Mouse (Mus musculus) ES-E14 (cell line): ENCODE data around the gene Hist2h2aa1. TPM values are rescaled to one million over a fixed set of nuclear protein-coding genes. Genes with fewer than 3 reads are reported as not detected.
"Not testable (repeated sequence)": the region's sequence is repeated elsewhere in the genome, so short reads cannot be mapped to it uniquely, and the experiment has no call there.

Experiments
- DNase-seq: peaks from one replicate; pipeline ENCODE4 v3.0.0-alpha.2; 2013; ENCODE audit warnings: low read depth, low spot score
- H3K27ac ChIP-seq: 2 replicates; pipeline ENCODE4 v1.5.1; 2012; ENCODE audit warnings: low read depth, mild to moderate bottlenecking, low read length, moderate library complexity, mixed read lengths; ENCODE audit not compliant: poor library complexity, insufficient read depth, severe bottlenecking
- H3K36me3 ChIP-seq: 2 replicates; pipeline ENCODE4 v1.6.1; 2012; ENCODE audit warnings: mild to moderate bottlenecking, low read length, moderate library complexity, mixed read lengths; ENCODE audit not compliant: control insufficient read depth, poor library complexity, insufficient read depth, severe bottlenecking
- H3K4me1 ChIP-seq, 2 experiments: fragments of 150-350 bp in 1 of 2; sonication (generic) in 1 of 2; 2 replicates each; pipeline ENCODE4 v1.6.1; 2012; ENCODE audit warnings: low read length in 2 of 2, mild to moderate bottlenecking in 1 of 2, mixed read lengths in 1 of 2; ENCODE audit not compliant: control insufficient read depth in 2 of 2, insufficient read depth in 2 of 2, poor library complexity in 1 of 2
- H3K4me3 ChIP-seq, 2 experiments: fragments of 150-350 bp in 1 of 2; sonication (generic) in 1 of 2; 2 replicates each; pipeline ENCODE4 v1.5.1; 2012; ENCODE audit warnings: low read length in 2 of 2, low read depth in 1 of 2, mild to moderate bottlenecking in 1 of 2, mixed read lengths in 1 of 2; ENCODE audit not compliant: insufficient read depth in 1 of 2, poor library complexity in 1 of 2, severe bottlenecking in 1 of 2
- H3K9ac ChIP-seq: 2 replicates; pipeline ENCODE4 v1.6.1; 2012; ENCODE audit warnings: low read depth, mild to moderate bottlenecking, low read length, mixed read lengths; ENCODE audit not compliant: poor library complexity, insufficient read depth, severe bottlenecking
- H3K9me3 ChIP-seq: fragments of 150-350 bp; sonication (generic); 2 replicates; pipeline ENCODE4 v1.6.1; 2012; ENCODE audit warnings: low read depth, mild to moderate bottlenecking, low read length; ENCODE audit not compliant: control insufficient read depth, insufficient read depth
- CHD2 ChIP-seq: IDR thresholded peaks from 2 replicates; pipeline ENCODE4 v1.6.1; 2014; ENCODE audit warnings: mild to moderate bottlenecking, low read depth, low read length, inconsistent platforms
- HCFC1 ChIP-seq: IDR thresholded peaks from 2 replicates; pipeline ENCODE4 v1.6.1; 2012; ENCODE audit warnings: low read length, inconsistent platforms, borderline replicate concordance; ENCODE audit not compliant: insufficient read depth
- MAFK ChIP-seq: IDR thresholded peaks from 2 replicates; pipeline ENCODE4 v1.6.1; 2014; ENCODE audit warnings: mild to moderate bottlenecking, low read depth, low read length, inconsistent platforms; ENCODE audit not compliant: insufficient read depth
- ZC3H11A ChIP-seq: IDR thresholded peaks from 2 replicates; pipeline ENCODE4 v1.6.1; 2012; ENCODE audit warnings: low read depth, mild to moderate bottlenecking, inconsistent platforms, low read length, borderline replicate concordance
- ZNF384 ChIP-seq: IDR thresholded peaks from 2 replicates; pipeline ENCODE4 v1.6.1; 2012; ENCODE audit warnings: low read depth, low read length, inconsistent platforms
- in situ Hi-C, 2 experiments: fragments of 600-800 bp; cut with MboI; formaldehyde crosslinking; loops; one replicate each; pipeline ENCODE4 v1.15.1; 2025; ENCODE audit warnings: low sequenced_read_pairs in 2 of 2, inconsistent platforms in 1 of 2; ENCODE audit not compliant: unreplicated experiment in 2 of 2
- total RNA-seq: library from RNA; depleted of rRNA; stranded (reverse); fragments of 300-350 nt; gene quantifications from 2 replicates; pipeline ENCODE4 v1.2.3, GENCODE M21; 2012

Hist2h2aa1 gene
- total RNA-seq, 1 experiment = 2,311 TPM

DNA sequence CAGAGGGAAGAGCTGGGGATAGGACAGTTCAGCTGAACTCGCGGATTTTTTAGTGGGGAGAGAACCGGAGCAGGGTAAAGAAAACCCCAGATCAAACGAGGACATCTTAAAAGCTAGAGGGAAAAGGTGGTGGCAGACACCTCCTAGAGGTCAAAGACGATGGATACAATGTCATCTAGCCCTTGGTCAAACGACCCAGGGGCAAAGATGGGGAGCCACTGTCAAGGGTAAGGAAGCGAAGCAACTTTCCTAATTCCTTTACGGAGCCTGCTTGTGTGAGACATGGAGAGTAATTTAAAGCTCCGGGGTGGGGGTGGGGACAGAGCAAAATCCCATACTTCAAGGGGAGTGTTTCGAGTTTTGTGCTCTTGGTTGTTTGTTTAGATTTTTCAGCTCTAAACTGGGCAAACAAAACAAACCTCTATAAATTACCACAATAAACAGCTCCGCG is 26.1 kb upstream of the Hist2h2aa1 start:
- DNase-seq = no peak
- H3K36me3 ChIP-seq = no peaks in the 10 kb centered on the region

DNA sequence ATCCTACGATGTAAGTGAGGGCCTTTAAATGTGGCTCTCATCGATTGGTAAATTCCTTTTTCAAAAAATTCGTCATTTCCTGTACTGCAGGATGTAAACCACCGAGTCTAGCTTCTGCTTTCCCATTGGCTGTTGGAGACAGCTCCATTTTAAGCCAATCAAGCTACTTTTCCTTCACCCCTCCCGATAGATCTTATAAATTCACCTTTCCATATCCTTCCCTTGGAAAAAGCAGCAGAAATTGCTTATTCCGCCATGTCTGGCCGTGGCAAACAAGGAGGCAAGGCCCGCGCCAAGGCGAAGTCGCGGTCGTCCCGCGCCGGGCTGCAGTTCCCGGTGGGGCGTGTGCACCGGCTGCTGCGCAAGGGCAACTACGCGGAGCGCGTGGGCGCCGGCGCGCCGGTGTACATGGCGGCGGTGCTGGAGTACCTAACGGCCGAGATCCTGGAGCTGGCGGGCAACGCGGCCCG is 25.6 kb upstream of the Hist2h2aa1 start, which contains the start of the genes Bola1 and Hist2h2ab:
Gene Bola1 (minus strand): TSS at position 49 of the 470 bp plus-strand sequence.
Gene Hist2h2ab (plus strand): TSS at position 205 of the 470 bp plus-strand sequence.
- Histone ChIP-seq H3K4me1 (peaks cover 0 to 3% of the 10 kb centered on the region in 2 experiments; a peak in 2 of 4 replicates), H3K9me3 (no peaks in the 10 kb centered on the region), H3K9ac (peak within 1 kb of the TSS; percentile 95), H3K36me3 (no peaks in the 10 kb centered on the region), H3K27ac (peak within 1 kb of the TSS; percentile 93), H3K4me3 (peak within 1 kb of the TSS; percentile 75 to 77)
- DNase-seq = no peak
- in situ Hi-C loops = no loop called here
- TF ChIP-seq MAFK = no peak
- TF ChIP-seq HCFC1 = 0 out of 2 replicates have a peak, but pooled peaks have one; percentile 7
- no peak for TF ChIP-seq ZC3H11A
- TF ChIP-seq CHD2 = peak; percentile 3; the same call in 1 of the 2 replicates
- no peak for TF ChIP-seq ZNF384

More for the DNA sequence above, 26.1 kb upstream of the Hist2h2aa1 start:
- Histone ChIP-seq H3K27ac (peak overlapping the region; percentile 83), H3K4me3 (peak overlapping the region; percentile 59 to 68), H3K9me3 (no peaks in the 10 kb centered on the region), H3K4me1 (peaks cover 0 to 3% of the 10 kb centered on the region in 2 experiments; a peak in 2 of 4 replicates), H3K9ac (peak overlapping the region; percentile 77)
- in situ Hi-C loops = no loop called here
- TF ChIP-seq CHD2 (peak; percentile 14; the same call in 1 of the 2 replicates), ZNF384 (no peak), HCFC1 (no peak), ZC3H11A (0 out of 2 replicates have a peak, but pooled peaks have one; percentile 3), MAFK (no peak)

DNA sequence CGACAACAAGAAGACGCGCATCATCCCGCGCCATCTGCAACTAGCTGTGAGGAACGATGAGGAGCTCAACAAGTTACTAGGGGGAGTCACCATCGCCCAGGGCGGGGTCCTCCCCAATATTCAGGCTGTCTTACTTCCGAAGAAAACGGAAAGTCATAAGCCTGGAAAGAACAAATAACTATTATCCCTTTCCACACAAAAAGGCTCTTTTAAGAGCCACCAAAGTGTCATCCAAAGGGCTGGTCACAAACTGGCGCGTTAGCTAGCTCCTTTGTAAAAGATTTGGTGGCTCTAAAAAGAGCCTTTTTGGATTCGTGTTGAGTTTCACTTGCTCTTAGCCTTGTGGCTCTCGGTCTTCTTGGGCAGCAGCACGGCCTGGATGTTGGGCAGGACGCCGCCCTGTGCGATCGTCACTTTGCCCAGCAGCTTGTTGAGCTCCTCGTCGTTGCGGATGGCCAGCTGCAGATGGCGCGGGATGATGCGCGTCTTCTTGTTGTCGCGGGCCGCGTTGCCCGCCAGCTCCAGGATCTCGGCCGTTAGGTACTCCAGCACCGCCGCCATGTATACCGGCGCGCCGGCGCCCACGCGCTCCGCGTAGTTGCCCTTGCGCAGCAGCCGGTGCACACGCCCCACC is 25.0 kb upstream of the Hist2h2aa1 start:
- H3K9me3 ChIP-seq, in situ Hi-C loops, DNase-seq, H3K36me3 ChIP-seq, H3K4me1 ChIP-seq: not testable (repeated sequence)
- H3K4me3 ChIP-seq = peak overlapping the region; percentile 75 to 77
- H3K27ac ChIP-seq = peak overlapping the region; percentile 93
- H3K9ac ChIP-seq = peak overlapping the region; percentile 95

DNA sequence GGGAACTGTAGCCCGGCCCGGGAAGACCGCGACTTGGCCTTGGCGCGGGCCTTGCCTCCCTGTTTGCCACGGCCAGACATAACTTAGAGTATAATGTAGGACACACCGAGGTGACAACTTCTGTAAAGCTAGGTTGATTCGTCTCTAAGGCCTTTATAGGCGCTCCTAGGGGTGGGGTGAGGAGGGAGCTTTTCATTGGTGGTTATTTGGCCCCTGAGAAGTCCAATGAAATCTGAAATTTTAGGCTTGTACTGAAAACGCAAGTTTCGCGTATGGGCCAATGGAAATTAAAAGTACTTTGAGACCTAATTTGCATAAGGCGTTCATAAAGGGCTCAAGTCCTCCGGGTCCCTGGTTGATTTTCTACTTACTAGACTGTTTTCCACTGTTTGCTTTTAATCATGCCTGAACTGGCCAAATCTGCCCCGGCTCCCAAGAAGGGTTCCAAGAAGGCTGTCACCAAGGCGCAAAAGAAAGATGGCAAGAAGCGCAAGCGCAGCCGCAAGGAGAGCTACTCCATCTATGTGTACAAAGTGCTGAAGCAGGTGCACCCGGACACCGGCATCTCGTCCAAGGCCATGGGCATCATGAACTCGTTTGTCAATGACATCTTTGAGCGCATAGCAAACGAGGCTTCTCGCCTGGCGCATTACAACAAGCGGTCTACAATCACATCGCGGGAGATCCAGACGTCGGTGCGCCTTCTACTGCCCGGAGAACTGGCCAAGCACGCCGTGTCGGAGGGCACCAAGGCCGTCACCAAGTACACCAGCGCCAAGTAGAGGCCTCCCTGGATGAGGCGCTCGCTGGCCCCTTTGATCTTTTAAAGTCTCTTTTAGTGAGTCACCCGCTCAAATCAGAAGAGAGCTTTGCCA is 24.3 kb upstream of the Hist2h2aa1 start, which contains the start of the genes Hist2h2ac and Hist2h2be:
Gene Hist2h2ac (minus strand): TSS at position 116 of the 875 bp plus-strand sequence.
Gene Hist2h2be (plus strand): TSS at position 355 of the 875 bp plus-strand sequence.
- peak; percentile 87 for DNase-seq
- Histone ChIP-seq H3K27ac (peak within 1 kb of the TSS; percentile 93), H3K4me3 (peak within 1 kb of the TSS; percentile 75 to 77), H3K9ac (peak within 1 kb of the TSS; percentile 95), H3K9me3 (no peaks in the 10 kb centered on the region), H3K4me1 (peaks cover 0 to 7% of the 10 kb centered on the region in 2 experiments; a peak in 2 of 4 replicates), H3K36me3 (no peaks in the 10 kb centered on the region)
- in situ Hi-C loops = no loop called here
- TF ChIP-seq HCFC1 (no peak), ZC3H11A (no peak), ZNF384 (no peak), MAFK (no peak), CHD2 (no peak)
